Mouse (Mus musculus) urinary bladder, postnatal 14 days (tissue): ENCODE measurements at regions not wholly inside any gene's neighbourhood (a gene's known extent, or its start where the extent isn't known, plus 50 kb on each side); places are given as distances from the start of the nearest gene placed in this dataset.
A peak's percentile ranks its signal among the peaks of the same experiment; 100 is the strongest.

Experiments
- DNase-seq: peaks from one replicate; pipeline ENCODE4 v3.0.0; 2021; ENCODE audit warnings: low spot score

GRCm38 (mm10) chrX:7474831-7475230 lies 98.6 kb upstream of the Foxp3 start:
- DNase-seq, result no peak

GRCm38 (mm10) chrX:7473814-7474213 lies 98.2 kb upstream of the Usp27x start:
- DNase-seq, result peak; percentile 3

GRCm38 (mm10) chrX:7469801-7470200 lies 94.2 kb upstream of the Usp27x start:
- no peak for DNase-seq

- no peak for DNase-seq
These were observed 92.4 kb upstream of the Usp27x start for GRCm38 (mm10) chrX:7467985-7468384.

GRCm38 (mm10) chrX:7456851-7457250 lies 81.2 kb upstream of the Usp27x start:
- DNase-seq, result no peak

- DNase-seq, result no peak
These were observed 69.4 kb upstream of the Usp27x start for GRCm38 (mm10) chrX:7445035-7445434.

- DNase-seq, result no peak
These were observed 69.0 kb upstream of the Usp27x start for GRCm38 (mm10) chrX:7444583-7444982.

GRCm38 (mm10) chrX:7443996-7444421 lies 68.4 kb upstream of the Usp27x start:
- no peak for DNase-seq

- DNase-seq, result no peak
These were observed 59.9 kb upstream of the Usp27x start for GRCm38 (mm10) chrX:7435375-7436042.

- DNase-seq, result no peak
These were observed 58.6 kb upstream of the Usp27x start for GRCm38 (mm10) chrX:7434268-7434667.

GRCm38 (mm10) chrX:7430456-7430855 lies 54.8 kb upstream of the Usp27x start:
- no peak for DNase-seq

GRCm38 (mm10) chrX:7429524-7429865 lies 53.9 kb upstream of the Usp27x start:
- DNase-seq, result no peak

GRCm38 (mm10) chrX:7428621-7429523 lies 53.2 kb upstream of the Usp27x start:
- peak; percentile 18 for DNase-seq
